Mouse (Mus musculus): ENCODE results near the gene Anapc16.

GRCm38 (mm10) chr10:60031562-60031961 is 28.6 kb upstream of the Anapc16 start:
- no peak for TF ChIP-seq E2F4 (IDR thresholded peaks at IDR 0.05; ENCODE audit: insufficient read depth)
- no peak for TF ChIP-seq MYOG (IDR thresholded peaks at IDR 0.05; ENCODE audit: control insufficient read depth in 1 of 3, insufficient read depth in 1 of 3, insufficient read length in 2 of 3, low read depth in 2 of 3)
- no peak for TF ChIP-seq POLR2A (IDR thresholded peaks at IDR 0.05; ENCODE audit: insufficient read length, low read depth)
